Mouse (Mus musculus) heart, adult 18-20 months (tissue): ENCODE data around the gene Pip4k2c. TPM values are rescaled to one million over a fixed set of nuclear protein-coding genes. Genes with fewer than 3 reads are reported as not detected.

Source experiments
- total RNA-seq, 2 experiments: library from RNA; stranded (reverse); gene quantifications; 2 replicates each; pipeline ENCODE4 v1.2.3; 2021

Pip4k2c gene
- total RNA-seq, 2 experiments from 2014 or later = 30.3 to 30.8 TPM

Other genes starting within 250 kb of the Pip4k2c start
- gene Ctdsp2, start 232.9 kb downstream of the Pip4k2c start, total RNA-seq = 10 to 100 TPM; 83.8 to 94.3 TPM
- gene Avil, start 210.9 kb downstream of the Pip4k2c start, total RNA-seq = under 1 TPM; 0.37 to 0.64 TPM
- 10 to 100 TPM; 57.3 to 71.6 TPM for gene Tsfm, start 180.7 kb downstream of the Pip4k2c start, total RNA-seq
- 1 to 10 TPM; 7.0 to 8.2 TPM for gene Mettl1, start 170.2 kb downstream of the Pip4k2c start, total RNA-seq
- under 1 TPM in 1 of 2 experiments, not detected in 1; 0.15 TPM for gene Eef1akmt3, start 170.1 kb downstream of the Pip4k2c start, total RNA-seq
- gene Cyp27b1, start 163.3 kb downstream of the Pip4k2c start, total RNA-seq = under 1 TPM; 0.20 to 0.23 TPM
- gene March9, start 151.4 kb downstream of the Pip4k2c start, total RNA-seq = 1 to 10 TPM; 2.9 to 3.5 TPM
- gene Cdk4, start 148.1 kb downstream of the Pip4k2c start, total RNA-seq = 10 to 100 TPM; 81.5 to 84.1 TPM
- 10 to 100 TPM; 44.7 to 47.4 TPM for gene Tspan31, start 141.3 kb downstream of the Pip4k2c start, total RNA-seq
- gene Agap2, start 136.3 kb downstream of the Pip4k2c start, total RNA-seq = 1 to 10 TPM; 4.2 to 6.1 TPM
- gene Os9, start 90.5 kb downstream of the Pip4k2c start, total RNA-seq = 10 to 100 TPM; 23.2 to 28.8 TPM
- gene B4galnt1, start 46.4 kb downstream of the Pip4k2c start, total RNA-seq = 1 to 10 TPM; 1.8 to 7.9 TPM
- gene Slc26a10, start 30.9 kb downstream of the Pip4k2c start, total RNA-seq = 1 to 10 TPM; 8.0 to 9.2 TPM
- 10 to 100 TPM in 1 of 2 experiments, 1 to 10 TPM in 1; 8.9 to 10.1 TPM for gene Arhgef25, start 21.5 kb downstream of the Pip4k2c start, total RNA-seq
- gene Dtx3, start 15.9 kb downstream of the Pip4k2c start, total RNA-seq = 10 to 100 TPM; 18.1 to 21.2 TPM
- under 1 TPM; 0.41 to 0.89 TPM for gene Kif5a, start 51.8 kb upstream of the Pip4k2c start, total RNA-seq
- 100 to 1,000 TPM; 139 to 146 TPM for gene Dctn2, start 54.8 kb upstream of the Pip4k2c start, total RNA-seq
- gene Mbd6, start 77.4 kb upstream of the Pip4k2c start, total RNA-seq = 10 to 100 TPM; 16.7 to 20.2 TPM
- 10 to 100 TPM; 43.7 to 44.8 TPM for gene Mars, start 100.2 kb upstream of the Pip4k2c start, total RNA-seq
- 1 to 10 TPM; 4.0 to 5.4 TPM for gene Arhgap9, start 110.4 kb upstream of the Pip4k2c start, total RNA-seq
- gene Gli1, start 130.4 kb upstream of the Pip4k2c start, total RNA-seq = under 1 TPM; 0.82 to 0.87 TPM
- gene Inhbe, start 142.8 kb upstream of the Pip4k2c start, total RNA-seq = not detected
- gene Inhbc, start 158.8 kb upstream of the Pip4k2c start, total RNA-seq = not detected
- gene R3hdm2, start 168.7 kb upstream of the Pip4k2c start, total RNA-seq = 100 to 1,000 TPM; 146 to 169 TPM